ENCODE assay signal across 8 mouse cellular contexts in the genomic region with DNA sequence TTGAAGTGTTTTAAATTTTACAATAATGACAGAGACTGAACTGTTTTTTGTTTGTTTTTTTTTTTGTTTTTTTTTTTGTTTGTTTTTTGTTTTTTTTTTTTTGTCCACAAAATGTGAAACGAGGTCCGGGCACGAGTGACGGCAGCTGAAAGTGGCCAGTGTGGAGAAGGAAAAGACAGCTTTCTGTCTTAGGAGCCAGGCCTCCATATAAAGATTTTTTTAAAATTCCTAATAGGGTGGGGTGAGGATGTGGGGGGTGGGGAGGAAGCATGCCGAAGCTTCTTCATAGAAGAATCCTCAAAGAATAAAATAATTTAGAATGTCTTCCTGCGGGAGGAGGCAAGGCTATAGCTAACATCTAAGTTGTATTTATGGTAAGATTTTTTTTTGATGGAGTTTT.
DNase-seq lines count a peak whose midpoint lies in the region; ATAC-seq and TF ChIP-seq lines count a peak whose summit lies in the region.

No protein-coding gene starts in this region.

- H3K9me3 ChIP-seq in heart, embryonic 10.5 days = no peaks in the 10 kb centered on the region
- H3K9me3 ChIP-seq in forebrain, postnatal 0 days (ENCODE audit: low read length) = no peaks in the 10 kb centered on the region
- H3K9me3 ChIP-seq in liver, embryonic 11.5 days (ENCODE audit: control insufficient read depth, low read length) = no peaks in the 10 kb centered on the region
- H3K9me3 ChIP-seq in stomach, embryonic 16.5 days (replicated peaks; ENCODE audit: control insufficient read depth, low read length) = no peaks in the 10 kb centered on the region

- TF ChIP-seq CTCF in forebrain, postnatal 0 days (IDR thresholded peaks at IDR 0.05; ENCODE audit: low read depth) = no peak

- no peak for ATAC-seq in forebrain, postnatal 0 days
- no peak for ATAC-seq in liver, embryonic 11.5 days (replicated peaks; ENCODE audit: low FRiP score)
- ATAC-seq in stomach, embryonic 16.5 days (ENCODE audit: insufficient read depth, low FRiP score) = no peak

- peaks cover 6% of the 10 kb centered on the region; the same call in 1 of the 2 replicates for H3K4me1 ChIP-seq in heart, embryonic 10.5 days
- no peaks in the 10 kb centered on the region for H3K4me1 ChIP-seq in forebrain, postnatal 0 days (ENCODE audit: insufficient read depth)
- no peaks in the 10 kb centered on the region for H3K4me1 ChIP-seq in liver, embryonic 11.5 days (replicated peaks; ENCODE audit: control insufficient read depth, insufficient read depth, low read length)
- peaks cover 12% of the 10 kb centered on the region for H3K4me1 ChIP-seq in stomach, embryonic 16.5 days (ENCODE audit: control insufficient read depth, insufficient read depth, low read length)

- peak overlapping the region; percentile 81 for H3K4me3 ChIP-seq in heart, embryonic 10.5 days
- peak overlapping the region; percentile 83 for H3K4me3 ChIP-seq in forebrain, postnatal 0 days (ENCODE audit: low read depth, low read length)
- peak overlapping the region; percentile 68 for H3K4me3 ChIP-seq in liver, embryonic 11.5 days (ENCODE audit: low read depth, low read length)
- peak overlapping the region; percentile 63 for H3K4me3 ChIP-seq in stomach, embryonic 16.5 days (replicated peaks; ENCODE audit: low read length)

- H3K27me3 ChIP-seq in heart, embryonic 10.5 days (ENCODE audit: insufficient read depth, poor library complexity, severe bottlenecking) = no peaks in the 10 kb centered on the region
- H3K27me3 ChIP-seq in forebrain, postnatal 0 days (ENCODE audit: insufficient read depth, low read length) = no peaks in the 10 kb centered on the region
- H3K27me3 ChIP-seq in liver, embryonic 11.5 days (replicated peaks; ENCODE audit: control insufficient read depth, insufficient read depth, low read length) = no peaks in the 10 kb centered on the region
- no peaks in the 10 kb centered on the region for H3K27me3 ChIP-seq in stomach, embryonic 16.5 days (ENCODE audit: control insufficient read depth, insufficient read depth, low read length)

- intact Hi-C loops in left cerebral cortex, postnatal 25 days (cut with DNase I) = loop anchor here (2.0 to 5.0 kb wide), 3 partner anchors 112 to 235 kb away; no protein-coding TSS in a partner anchor

- peak overlapping the region; percentile 90 for H3K9ac ChIP-seq in forebrain, postnatal 0 days
- H3K9ac ChIP-seq in liver, embryonic 11.5 days (ENCODE audit: low read depth, low read length) = peak overlapping the region; percentile 74
- peak overlapping the region; percentile 80 for H3K9ac ChIP-seq in stomach, embryonic 16.5 days (ENCODE audit: low read length)

- H3K4me2 ChIP-seq in forebrain, postnatal 0 days (ENCODE audit: low read depth) = peak overlapping the region; percentile 54
- peak overlapping the region; percentile 85 for H3K4me2 ChIP-seq in liver, embryonic 11.5 days
- H3K4me2 ChIP-seq in stomach, embryonic 16.5 days (ENCODE audit: low read depth, low read length) = peak overlapping the region; percentile 68

- no peaks in the 10 kb centered on the region for H3K36me3 ChIP-seq in heart, embryonic 10.5 days
- H3K36me3 ChIP-seq in forebrain, postnatal 0 days (ENCODE audit: insufficient read depth) = no peaks in the 10 kb centered on the region
- no peaks in the 10 kb centered on the region for H3K36me3 ChIP-seq in liver, embryonic 11.5 days (ENCODE audit: control insufficient read depth, insufficient read depth, low read length)
- no peaks in the 10 kb centered on the region for H3K36me3 ChIP-seq in stomach, embryonic 16.5 days (ENCODE audit: control insufficient read depth, insufficient read depth, low read length)

- WGBS in heart, embryonic 10.5 days = 21% methylated on average over 6 of the region's 6 CpGs
- under 1% methylated on average over 6 of the region's 6 CpGs for WGBS in forebrain, postnatal 0 days
- WGBS in liver, embryonic 11.5 days = 17% methylated on average over 6 of the region's 6 CpGs
- WGBS in stomach, embryonic 16.5 days = 2% methylated on average over 6 of the region's 6 CpGs

- peak overlapping the region; percentile 94 for H3K27ac ChIP-seq in heart, embryonic 10.5 days
- H3K27ac ChIP-seq in forebrain, postnatal 0 days (ENCODE audit: low read depth, low read length) = peak overlapping the region; percentile 97
- H3K27ac ChIP-seq in liver, embryonic 11.5 days (ENCODE audit: low read depth, low read length) = no peak overlapping the region; the same call in 1 of the 2 replicates
- peak overlapping the region; percentile 92 for H3K27ac ChIP-seq in stomach, embryonic 16.5 days (ENCODE audit: low read length)

- DNase-seq in heart, embryonic 10.5 days (ENCODE audit: low spot score) = no peak
- DNase-seq in heart, adult 11 months = no peak
- peak; percentile 25 for DNase-seq in MN1 (ENCODE audit: low spot score)
- no peak for DNase-seq in forebrain, postnatal 0 days
- DNase-seq in liver, embryonic 11.5 days (ENCODE audit: low spot score) = no peak
- DNase-seq in right cerebral cortex, postnatal 25 days = no peak
- DNase-seq in left cerebral cortex, postnatal 25 days (ENCODE audit: low spot score in 2 of 2) = no peak
